Mouse (Mus musculus): Measurements from ENCODE around the gene Samhd1.

- no peak for TF ChIP-seq CTCF (IDR thresholded peaks at IDR 0.05; ENCODE audit: low read depth, low read length)
- TF ChIP-seq POLR2A (IDR thresholded peaks at IDR 0.05; ENCODE audit: extremely low read depth, insufficient read depth, low read length): no peak
Observed at GRCm38 (mm10) chr2:157068701-157069354, 66.2 kb downstream of the Samhd1 start.
